Mouse (Mus musculus) intestine, embryonic 14.5 days (tissue): Measurements from ENCODE around the gene Gas6. TPM values are rescaled to one million over a fixed set of nuclear protein-coding genes. Genes with fewer than 3 reads are reported as not detected.

Source experiments
- ATAC-seq: fragments of 200-750 bp; cut with Nextera tagmentation; replicated peaks from 2 replicates; pipeline ENCODE4 v1.8.0; 2017; ENCODE audit warnings: low read depth, moderate number of reproducible peaks, moderate TSS enrichment, moderate library complexity; ENCODE audit not compliant: low FRiP score, low TSS enrichment
- DNase-seq: peaks from one replicate; pipeline ENCODE4 v3.0.0-alpha.2; 2018; ENCODE audit warnings: low spot score
- H3K27ac ChIP-seq: fragments of 300-500 bp; sonication (generic); 2 replicates; pipeline ENCODE4 v1.5.1; 2014; ENCODE audit warnings: low read depth, mild to moderate bottlenecking, control low read depth
- H3K27me3 ChIP-seq: fragments of 300-500 bp; sonication (generic); replicated peaks from 2 replicates; pipeline ENCODE4 v1.6.1; 2014; ENCODE audit warnings: low read length, control low read depth; ENCODE audit not compliant: control insufficient read depth, insufficient read depth
- H3K36me3 ChIP-seq: fragments of 300-500 bp; sonication (generic); 2 replicates; pipeline ENCODE4 v1.6.1; 2014; ENCODE audit warnings: low read length, control low read depth; ENCODE audit not compliant: control insufficient read depth, insufficient read depth
- H3K4me1 ChIP-seq: fragments of 300-500 bp; sonication (generic); replicated peaks from 2 replicates; pipeline ENCODE4 v1.6.1; 2014; ENCODE audit warnings: low read length, control low read depth, mixed read lengths; ENCODE audit not compliant: control insufficient read depth, insufficient read depth
- H3K4me2 ChIP-seq: fragments of 300-500 bp; sonication (generic); 2 replicates; pipeline ENCODE4 v1.6.1; 2014; ENCODE audit warnings: low read length
- H3K4me3 ChIP-seq: fragments of 300-500 bp; sonication (generic); 2 replicates; pipeline ENCODE4 v1.5.1; 2014; ENCODE audit warnings: low read depth, low read length, control low read depth, mixed read lengths
- H3K9ac ChIP-seq: fragments of 300-500 bp; sonication (generic); 2 replicates; pipeline ENCODE4 v1.6.1; 2014; ENCODE audit warnings: mild to moderate bottlenecking, low read length
- H3K9me3 ChIP-seq: fragments of 300-500 bp; sonication (generic); 2 replicates; pipeline ENCODE4 v1.6.1; 2016; ENCODE audit warnings: low read length, control low read depth; ENCODE audit not compliant: control insufficient read depth
- WGBS: fragments of 180-500 bp; shearing (Covaris S2); extraction: QIAGEN DNeasy Blood & Tissue Kit; methylation state at CpG from one replicate; pipeline ENCODE4 v1.1.7; 2014; 5-methylcytosine and 5-hydroxymethylcytosine counted together
- polyA plus RNA-seq: library from polyadenylated mRNA; unstranded; fragments of >200 nt; fragmentation: Nextera tagmentation; extraction: Ambion mirVana; gene quantifications from 2 replicates; pipeline ENCODE4 v1.2.1, GENCODE M21; 2014

Gas6 gene
- polyA plus RNA-seq, 1 experiment from 2014 or later, result 28.7 TPM

DNA sequence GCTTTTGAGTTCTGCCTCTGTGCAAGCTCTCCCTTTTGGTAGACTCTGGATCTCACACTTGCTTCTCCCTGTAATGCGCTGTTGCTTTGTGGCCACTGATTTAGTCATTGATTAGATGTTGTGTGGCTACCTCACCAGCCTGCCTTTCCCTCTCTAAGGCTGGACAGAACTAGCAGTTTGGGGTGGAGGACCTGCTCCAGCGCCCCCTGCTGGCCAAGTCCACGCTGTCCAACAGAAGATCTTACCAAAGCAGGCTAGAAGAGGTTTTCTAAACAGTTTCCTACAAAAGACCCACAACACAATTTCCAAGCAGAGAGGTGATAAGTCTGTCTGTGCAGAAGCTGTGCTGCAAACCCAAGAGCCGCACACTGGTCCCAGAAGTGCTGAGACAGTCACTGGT, 32.4 kb downstream of the Gas6 start:
- H3K36me3 ChIP-seq, result no peaks in the 10 kb centered on the region
- H3K9ac ChIP-seq, result no peak overlapping the region
- H3K27me3 ChIP-seq, result no peaks in the 10 kb centered on the region
- peak; percentile 84 for DNase-seq
- no peak for ATAC-seq
- H3K9me3 ChIP-seq, result no peaks in the 10 kb centered on the region
- no peak overlapping the region for H3K27ac ChIP-seq
- no peak overlapping the region for H3K4me2 ChIP-seq
- no peak overlapping the region for H3K4me3 ChIP-seq
- 39% methylated on average over 4 of the region's 4 CpGs for WGBS
- H3K4me1 ChIP-seq, result no peaks in the 10 kb centered on the region; the same call in 1 of the 2 replicates

DNA sequence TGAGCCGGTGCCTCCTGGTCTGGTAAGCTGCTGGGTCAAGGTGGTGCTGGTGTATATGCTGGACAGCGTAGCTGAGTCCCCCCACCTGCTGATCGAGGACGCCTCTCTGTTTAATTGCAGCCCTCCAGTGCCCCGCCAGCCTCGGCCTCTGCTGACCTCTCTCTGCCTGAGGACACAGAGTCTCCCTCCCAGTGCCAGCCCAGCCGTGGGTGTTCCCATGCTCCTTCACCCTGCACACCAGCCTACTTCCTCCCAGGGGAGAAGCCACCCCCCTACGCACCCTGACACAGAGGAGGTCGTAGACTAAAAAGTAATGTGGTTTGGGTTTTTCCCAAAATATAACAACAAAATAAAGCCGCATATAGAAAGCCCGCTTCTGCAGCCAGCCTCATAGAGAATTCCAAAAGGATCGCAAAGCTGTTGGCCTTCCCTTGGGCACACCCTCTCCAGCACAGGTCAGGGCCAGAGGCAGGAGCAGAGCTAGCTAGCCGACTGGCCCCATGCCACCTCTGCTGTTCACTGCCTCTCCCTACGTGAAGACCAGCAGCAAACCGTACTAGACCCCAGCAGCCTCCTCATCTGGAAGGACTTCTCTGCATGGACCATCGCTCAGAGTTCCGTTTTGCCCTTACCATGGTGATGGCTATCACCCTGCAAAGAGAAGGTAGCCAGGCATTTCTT, 33.1 kb downstream of the Gas6 start:
- no peak overlapping the region for H3K4me2 ChIP-seq
- WGBS, result 68% methylated on average over 17 of the region's 17 CpGs
- H3K27ac ChIP-seq, result no peak overlapping the region
- H3K36me3 ChIP-seq, result no peaks in the 10 kb centered on the region
- ATAC-seq (no peak), DNase-seq (no peak)
- H3K9ac ChIP-seq, result no peak overlapping the region
- no peaks in the 10 kb centered on the region for H3K9me3 ChIP-seq
- H3K4me3 ChIP-seq, result no peak overlapping the region
- no peaks in the 10 kb centered on the region; the same call in 1 of the 2 replicates for H3K4me1 ChIP-seq
- no peaks in the 10 kb centered on the region for H3K27me3 ChIP-seq

DNA sequence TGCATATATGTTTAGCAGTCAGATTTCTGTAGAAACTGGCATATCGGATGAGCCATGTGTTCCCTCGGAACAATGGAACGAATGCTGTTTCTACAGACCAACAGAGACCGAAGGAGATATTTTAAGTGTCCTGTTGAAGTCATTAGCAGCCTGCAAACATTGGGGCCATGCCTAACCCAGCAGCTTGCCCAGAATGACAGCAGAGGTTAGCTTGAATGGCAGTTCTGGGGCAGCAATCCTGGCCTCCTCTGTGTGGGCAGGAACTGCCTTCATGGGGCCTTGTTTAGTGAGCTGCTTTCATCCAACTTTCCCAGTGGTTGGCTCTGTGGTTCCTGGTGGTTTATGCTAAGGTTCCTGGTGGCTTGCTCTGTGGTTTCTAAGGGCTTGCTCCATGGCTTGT, 34.9 kb downstream of the Gas6 start:
- Histone ChIP-seq H3K9me3 (no peaks in the 10 kb centered on the region), H3K4me1 (no peaks in the 10 kb centered on the region), H3K27ac (no peak overlapping the region), H3K27me3 (no peaks in the 10 kb centered on the region), H3K4me3 (no peak overlapping the region), H3K4me2 (no peak overlapping the region), H3K9ac (no peak overlapping the region), H3K36me3 (no peaks in the 10 kb centered on the region)
- WGBS, result 92% methylated on average over 4 of the region's 4 CpGs
- no peak for ATAC-seq
- DNase-seq, result no peak

DNA sequence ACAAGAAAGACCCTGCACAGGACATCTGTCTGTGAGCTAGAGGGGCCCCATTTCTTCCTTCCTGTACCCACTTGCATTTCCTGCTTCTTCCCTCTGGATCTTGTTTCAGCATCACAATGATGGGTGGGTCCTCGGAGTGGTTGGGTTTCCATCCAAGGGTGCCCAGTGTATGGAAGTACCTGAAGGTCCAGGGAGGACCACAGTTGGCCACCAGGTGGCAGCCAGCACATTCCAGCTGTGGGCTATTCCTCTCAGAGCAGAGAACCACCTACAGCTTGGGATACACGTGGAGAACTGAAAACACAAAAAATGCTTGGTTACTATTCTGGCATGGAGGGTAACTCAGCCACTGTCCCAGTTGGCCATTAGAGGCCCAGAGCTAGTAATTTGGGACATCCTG, 39.0 kb downstream of the Gas6 start:
- 24% methylated on average over 2 of the region's 2 CpGs for WGBS
- peak; percentile 78; the same call in 1 of the 2 replicates for ATAC-seq
- H3K9ac ChIP-seq, result no peak overlapping the region

DNA sequence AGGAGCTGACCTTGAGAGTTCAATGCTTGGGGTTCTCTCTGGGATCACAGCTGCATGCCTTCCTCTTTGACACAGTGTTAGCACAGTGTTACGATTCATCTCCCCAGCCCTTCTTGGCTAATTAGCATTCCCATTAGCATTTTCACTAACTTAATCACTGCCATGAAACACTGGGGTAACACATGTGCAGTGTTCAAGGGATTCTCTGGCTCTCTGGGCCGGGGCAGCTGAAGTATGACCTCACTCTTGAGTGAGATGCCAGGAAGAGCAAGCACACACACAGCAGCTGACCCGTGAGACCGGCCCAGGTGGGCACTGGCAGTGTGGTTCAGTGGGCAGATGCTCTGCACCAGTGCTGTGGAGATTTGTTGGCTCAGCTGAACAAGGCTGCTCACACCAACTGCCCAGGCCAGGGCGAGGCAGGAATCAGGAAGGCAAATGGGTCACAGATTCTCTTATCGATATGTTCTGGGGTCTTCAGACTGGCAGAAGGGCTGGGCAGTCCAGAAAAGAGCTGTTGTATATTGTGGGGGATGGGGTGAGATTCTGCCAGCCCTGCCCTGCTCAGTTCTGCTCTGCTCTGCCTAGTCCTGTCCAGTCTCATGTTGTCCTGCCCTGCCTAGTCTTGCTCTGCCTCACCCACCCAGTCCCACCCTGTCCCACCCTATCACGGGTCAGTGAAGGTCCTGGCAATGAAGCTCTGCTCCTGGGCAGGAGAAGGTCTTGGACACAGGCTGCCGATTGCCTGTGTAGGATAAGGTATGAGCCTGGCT, 39.8 kb downstream of the Gas6 start:
- H3K4me3 ChIP-seq, result no peak overlapping the region
- ATAC-seq (0 out of 2 replicates have a peak, but pooled peaks have one; percentile 21), DNase-seq (no peak)
- no peak overlapping the region for H3K4me2 ChIP-seq
- 72% methylated on average over 8 of the region's 8 CpGs for WGBS
- H3K27me3 ChIP-seq, result no peaks in the 10 kb centered on the region
- H3K9ac ChIP-seq, result no peak overlapping the region
- no peaks in the 10 kb centered on the region for H3K9me3 ChIP-seq
- no peaks in the 10 kb centered on the region for H3K4me1 ChIP-seq
- H3K27ac ChIP-seq, result no peak overlapping the region
- no peaks in the 10 kb centered on the region for H3K36me3 ChIP-seq

More for the DNA sequence above, 39.0 kb downstream of the Gas6 start:
- no peak overlapping the region for H3K4me2 ChIP-seq
- no peaks in the 10 kb centered on the region for H3K9me3 ChIP-seq
- no peak overlapping the region for H3K27ac ChIP-seq
- no peaks in the 10 kb centered on the region for H3K4me1 ChIP-seq
- H3K36me3 ChIP-seq, result no peaks in the 10 kb centered on the region
- DNase-seq, result peak; percentile 71
- no peaks in the 10 kb centered on the region for H3K27me3 ChIP-seq
- no peak overlapping the region for H3K4me3 ChIP-seq

DNA sequence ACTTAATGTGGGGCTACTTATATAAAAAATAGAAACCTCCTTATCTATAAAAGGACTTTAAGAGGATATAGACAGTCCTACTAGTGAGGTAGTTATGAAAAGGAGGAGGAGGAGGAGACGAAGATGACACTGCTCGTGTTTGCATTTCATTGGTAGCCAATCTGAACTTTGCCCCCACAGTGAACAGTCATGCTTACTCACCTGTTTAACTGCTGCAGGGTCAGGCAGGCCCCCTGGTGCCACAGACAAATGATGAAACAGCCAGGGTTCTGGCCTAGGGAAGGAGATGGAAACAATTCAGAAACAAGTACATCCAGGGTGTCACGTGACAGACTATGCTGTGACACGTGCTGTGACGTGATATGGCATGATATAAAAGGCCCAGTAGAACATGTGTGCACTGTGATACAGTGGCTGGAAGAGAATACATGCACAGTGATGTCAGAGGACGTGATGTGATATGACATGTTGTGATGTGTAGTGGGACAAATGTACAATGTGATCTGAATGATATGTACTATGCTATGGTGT, 42.5 kb downstream of the Gas6 start:
- no peak for ATAC-seq
- no peaks in the 10 kb centered on the region for H3K4me1 ChIP-seq
- 65% methylated on average over 6 of the region's 6 CpGs for WGBS

DNA sequence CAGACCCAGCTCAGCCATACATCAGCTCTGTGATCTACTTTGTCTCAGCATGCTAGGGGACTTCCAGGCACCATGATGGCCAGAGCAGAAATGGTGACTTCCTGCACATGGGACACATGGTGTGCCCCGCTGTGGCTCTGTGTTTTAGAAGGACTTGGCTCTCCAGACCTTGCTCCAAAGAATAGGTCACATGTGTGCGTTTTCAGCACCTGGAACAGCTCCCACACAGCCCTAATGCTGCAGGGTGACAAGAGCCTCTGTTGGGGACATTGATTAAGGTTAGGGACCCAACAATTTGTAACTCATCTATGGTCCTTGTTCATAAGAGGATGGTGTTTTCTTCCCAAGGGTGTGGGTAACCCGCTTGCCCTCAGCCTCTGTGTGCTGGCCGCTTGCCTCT, 46.1 kb downstream of the Gas6 start:
- Histone ChIP-seq H3K27ac (no peak overlapping the region), H3K9ac (no peak overlapping the region), H3K4me1 (no peaks in the 10 kb centered on the region), H3K4me3 (no peak overlapping the region), H3K27me3 (no peaks in the 10 kb centered on the region), H3K9me3 (no peaks in the 10 kb centered on the region), H3K4me2 (no peak overlapping the region), H3K36me3 (no peaks in the 10 kb centered on the region)
- DNase-seq (peak; percentile 79), ATAC-seq (no peak)
- 55% methylated on average over 4 of the region's 4 CpGs for WGBS

More for the DNA sequence above, 42.5 kb downstream of the Gas6 start:
- H3K27me3 ChIP-seq, result no peaks in the 10 kb centered on the region
- no peak overlapping the region for H3K4me2 ChIP-seq
- no peaks in the 10 kb centered on the region for H3K36me3 ChIP-seq
- no peak overlapping the region for H3K27ac ChIP-seq
- H3K9ac ChIP-seq, result no peak overlapping the region
- no peak overlapping the region for H3K4me3 ChIP-seq
- H3K9me3 ChIP-seq, result no peaks in the 10 kb centered on the region
- DNase-seq, result no peak

DNA sequence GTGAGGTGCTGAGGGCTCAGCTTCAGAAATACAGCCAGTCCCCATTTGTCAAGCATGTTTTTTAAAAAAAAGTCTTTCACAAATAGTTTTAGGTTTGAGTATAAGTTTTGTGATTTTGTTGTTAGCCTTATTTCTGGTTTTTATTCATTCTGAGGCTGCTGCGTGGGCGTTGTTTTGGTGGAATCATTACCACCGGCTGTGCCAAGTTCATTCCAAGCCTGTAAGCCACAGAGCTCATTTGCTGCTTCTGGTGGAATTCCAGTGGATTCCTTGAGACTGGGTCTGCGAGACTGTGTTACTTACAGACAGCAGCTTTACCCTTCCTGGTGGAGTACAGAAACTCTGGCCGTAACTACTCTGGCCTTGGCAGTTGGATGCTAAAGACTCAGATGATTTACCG, 47.8 kb downstream of the Gas6 start:
- no peak overlapping the region for H3K4me3 ChIP-seq
- DNase-seq, result no peak

More for the DNA sequence above, 47.8 kb downstream of the Gas6 start:
- Histone ChIP-seq H3K27ac (no peak overlapping the region), H3K9ac (no peak overlapping the region), H3K4me1 (no peaks in the 10 kb centered on the region), H3K9me3 (no peaks in the 10 kb centered on the region), H3K36me3 (no peaks in the 10 kb centered on the region), H3K27me3 (no peaks in the 10 kb centered on the region), H3K4me2 (no peak overlapping the region)
- WGBS, result 83% methylated on average over 6 of the region's 6 CpGs
- ATAC-seq, result no peak
